Mouse (Mus musculus) MEL-GATA-1-ER (cell line): ENCODE results near the gene Egflam.

ENCODE experiments used
- DNase-seq: peaks from one replicate; pipeline ENCODE4 v3.0.0-alpha.2; 2012; ENCODE audit warnings: low read depth; ENCODE audit errors: extremely low read depth

The Egflam gene

DNA sequence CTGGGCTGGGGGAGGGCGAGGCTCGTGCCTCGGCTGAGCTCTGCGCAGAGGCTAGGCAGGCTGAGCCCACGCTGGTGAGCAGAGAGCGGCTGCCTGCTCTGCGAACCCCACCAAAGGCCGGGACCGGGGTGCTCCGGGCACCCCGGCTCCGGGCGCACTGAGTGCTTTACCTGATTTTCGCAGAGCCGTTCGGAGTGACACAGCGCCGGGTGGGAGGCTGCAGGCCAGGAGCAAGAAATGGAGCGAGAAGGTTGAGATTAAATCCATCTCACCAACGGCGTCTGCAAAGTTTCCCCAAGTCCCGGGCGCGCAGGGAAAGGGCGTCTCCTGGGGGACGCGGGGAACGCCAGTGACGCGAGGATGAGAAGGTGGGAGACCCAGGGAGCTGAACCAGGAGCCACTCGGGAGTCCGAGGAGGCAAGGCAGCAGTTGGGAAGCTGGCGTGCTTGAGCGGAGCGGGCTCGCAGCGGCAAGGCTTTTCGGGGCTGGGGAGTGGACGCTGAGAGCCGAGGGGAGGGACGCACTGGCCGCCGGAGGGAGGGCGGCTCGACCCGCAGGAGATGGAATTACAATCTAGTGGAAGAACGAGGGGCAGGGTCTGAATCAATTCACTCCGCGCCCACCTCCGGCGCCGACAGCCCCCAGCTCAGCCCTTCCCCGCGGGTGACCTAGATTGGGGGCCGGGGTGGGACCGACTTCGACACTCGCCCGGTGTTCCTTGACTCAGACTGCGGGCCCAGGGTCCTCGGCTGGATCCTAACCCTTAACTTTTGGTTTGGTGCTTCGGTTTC, at the start of gene Egflam:
TSS of gene Egflam (minus strand) at position 578 of the 791 bp plus-strand sequence.
- no peak for DNase-seq

DNA sequence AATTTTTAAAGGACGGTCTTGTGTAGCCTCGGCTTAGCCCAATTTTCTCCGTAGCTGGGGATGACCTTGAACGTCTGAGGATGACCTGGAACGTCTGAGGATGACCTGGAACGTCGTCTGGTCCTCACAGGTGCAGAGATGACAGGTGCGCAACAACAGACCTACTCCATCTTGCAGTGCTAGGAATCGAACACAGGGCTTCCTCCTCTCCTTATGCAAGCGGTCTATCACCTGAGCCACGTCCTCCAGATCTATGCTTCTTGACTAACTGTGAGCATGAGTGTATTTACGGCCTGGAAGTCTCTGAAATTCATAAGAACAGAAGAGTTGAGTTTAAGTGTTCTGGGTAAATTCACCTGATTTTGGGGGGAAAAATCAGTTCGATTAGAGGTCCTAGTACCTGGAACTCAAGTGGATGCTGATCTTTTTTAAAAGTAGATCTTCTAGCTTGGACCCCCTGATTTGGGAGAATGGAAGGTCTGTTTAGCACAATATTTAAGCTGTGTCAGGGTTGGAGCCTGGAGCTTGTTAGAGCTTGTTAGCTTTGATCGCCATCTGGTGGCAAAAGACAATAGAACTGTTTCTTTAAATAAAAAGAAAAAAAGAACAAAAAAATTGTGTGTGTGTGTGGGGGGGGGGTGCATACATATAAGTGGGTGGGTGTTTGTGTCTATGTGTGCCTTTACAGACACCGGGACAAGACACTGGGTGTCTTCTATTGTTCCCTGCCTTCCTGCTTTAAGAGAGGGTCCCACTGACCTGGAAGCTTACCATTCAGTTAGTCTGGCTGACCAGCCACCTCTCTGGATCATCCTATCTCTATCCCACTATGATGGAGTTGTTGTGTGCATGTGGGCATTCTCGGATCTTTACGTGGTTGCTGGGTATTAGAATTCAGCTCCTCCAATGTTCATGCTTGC, 45.5 kb upstream of the Egflam start:
- no peak for DNase-seq

DNA sequence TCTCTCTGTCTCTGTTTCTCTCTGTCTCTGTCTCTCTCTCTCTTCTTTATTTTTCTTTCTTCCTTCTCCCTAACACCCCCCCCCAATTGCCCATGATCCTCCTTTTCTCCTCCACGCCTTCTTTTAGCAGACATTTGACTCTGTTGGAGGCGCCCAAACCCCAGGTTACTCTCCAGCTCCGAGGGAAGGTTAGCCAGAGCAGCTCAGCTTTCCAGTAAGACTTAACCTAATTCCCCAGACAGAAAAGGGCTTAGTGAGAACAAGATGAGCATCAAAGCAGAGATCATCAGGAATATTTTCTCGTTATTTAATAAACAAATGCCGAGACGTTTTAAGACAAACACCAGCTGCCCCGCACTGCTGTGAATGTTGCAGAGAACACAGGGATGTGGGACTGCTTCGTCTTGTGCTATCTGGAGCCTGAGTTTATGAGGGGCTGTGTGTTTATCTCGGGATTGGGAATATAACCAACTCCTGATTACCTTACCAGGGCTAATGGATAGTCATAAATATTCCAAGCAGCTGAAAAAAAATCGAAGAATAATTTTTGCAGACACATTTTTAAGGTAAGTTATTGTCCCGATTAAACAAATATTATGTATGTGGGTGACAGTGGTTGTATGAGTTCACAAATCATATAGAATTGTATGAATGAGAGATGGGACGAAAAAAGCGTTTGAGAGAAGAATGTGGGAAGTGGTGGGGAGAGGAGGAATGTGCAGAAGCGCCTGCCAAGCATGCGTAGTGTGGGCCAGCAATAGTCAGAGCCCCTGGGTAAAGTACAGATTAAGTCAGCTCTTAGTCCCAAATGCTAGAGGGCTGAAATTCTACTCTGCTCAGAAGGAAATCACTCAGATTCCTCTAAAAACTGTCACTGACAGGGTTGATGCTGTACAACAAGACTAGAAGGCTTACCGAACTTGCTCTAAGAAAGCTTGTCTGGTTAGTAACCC, 44.2 kb upstream of the Egflam start:
- DNase-seq, result no peak

DNA sequence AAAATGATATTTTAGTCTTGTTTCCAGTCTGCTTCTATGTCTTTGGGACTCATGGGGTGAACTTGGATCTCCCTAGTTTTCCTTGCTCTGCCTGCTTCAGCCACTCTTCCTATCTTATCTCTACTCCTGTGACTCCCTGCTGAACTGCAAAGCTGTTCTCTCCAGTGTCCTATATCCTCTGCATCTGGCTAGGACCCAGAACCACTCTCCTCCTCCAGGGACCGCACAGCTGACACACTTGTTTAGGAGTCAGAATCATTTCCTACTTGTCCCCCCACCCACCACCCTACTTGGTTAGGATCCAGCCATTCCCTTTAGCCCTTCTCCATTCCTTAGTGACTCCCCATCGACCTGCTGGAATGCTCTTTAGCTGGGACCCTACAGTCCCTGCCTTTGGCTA, 26.1 kb upstream of the Egflam start:
- no peak for DNase-seq

DNA sequence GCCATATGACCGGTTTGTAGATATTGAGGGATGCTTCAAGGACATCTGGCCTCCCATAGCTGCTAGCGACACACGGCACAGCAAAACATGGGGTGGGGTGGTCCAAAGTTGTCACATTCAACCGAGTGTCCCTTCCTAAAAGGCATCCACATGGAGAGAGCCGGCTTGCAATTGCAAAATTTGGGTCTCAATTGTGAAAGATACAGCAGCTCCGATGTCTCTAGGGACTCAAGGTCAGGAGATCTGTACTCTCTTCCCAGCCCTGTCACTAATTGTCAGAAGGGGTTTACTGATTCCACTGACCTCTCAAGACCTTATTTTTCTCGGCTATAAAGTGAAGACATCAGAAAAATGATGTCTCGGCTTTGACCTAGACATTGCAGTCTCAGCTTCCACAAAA, 6.3 kb upstream of the Egflam start:
- DNase-seq, result no peak

DNA sequence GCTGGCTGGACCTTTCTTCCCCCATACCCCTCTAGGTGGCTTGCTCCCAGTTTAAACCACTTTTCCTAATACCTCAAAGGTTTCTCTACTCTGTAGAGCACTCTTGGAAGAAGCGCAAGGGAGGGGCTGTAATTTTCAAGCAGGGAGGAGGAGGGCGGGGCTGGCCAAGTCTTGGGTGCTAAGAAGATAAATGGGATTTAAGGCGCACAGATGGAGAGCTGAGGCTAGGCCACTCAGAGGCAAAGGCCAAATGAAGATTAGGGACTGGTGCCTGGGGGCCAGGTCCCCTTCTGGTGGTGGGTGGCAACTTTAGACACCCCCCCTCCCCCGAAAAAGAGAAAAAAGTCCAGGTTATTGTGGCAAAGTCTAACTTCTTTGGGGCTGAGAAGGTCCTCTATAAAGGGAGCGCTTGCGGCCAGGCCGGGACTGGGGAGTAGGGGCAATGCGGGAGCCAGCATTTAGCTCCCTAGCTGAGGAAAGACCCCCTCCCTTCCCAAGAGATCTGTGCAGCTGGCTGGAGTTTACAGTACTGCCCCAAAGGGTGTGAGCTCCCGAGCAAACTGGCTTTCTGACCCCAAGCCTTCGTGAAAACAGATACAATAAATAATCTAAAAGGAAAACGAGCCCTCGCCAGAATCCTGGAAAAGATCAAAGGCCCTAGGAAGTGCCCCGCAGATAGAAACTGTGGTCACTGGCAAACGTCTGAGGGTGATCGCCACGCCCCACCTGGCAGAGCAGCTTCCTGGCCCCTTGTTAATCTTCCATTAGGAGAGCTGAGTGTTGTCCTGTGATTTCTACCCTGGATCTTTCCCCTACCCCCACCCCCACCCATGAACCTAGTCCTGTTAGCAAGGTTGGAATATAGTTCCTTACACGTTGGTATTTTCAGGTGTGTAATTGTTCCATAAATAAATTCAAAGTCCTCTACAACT, 680 bp upstream of the Egflam start:
- DNase-seq, result no peak

DNA sequence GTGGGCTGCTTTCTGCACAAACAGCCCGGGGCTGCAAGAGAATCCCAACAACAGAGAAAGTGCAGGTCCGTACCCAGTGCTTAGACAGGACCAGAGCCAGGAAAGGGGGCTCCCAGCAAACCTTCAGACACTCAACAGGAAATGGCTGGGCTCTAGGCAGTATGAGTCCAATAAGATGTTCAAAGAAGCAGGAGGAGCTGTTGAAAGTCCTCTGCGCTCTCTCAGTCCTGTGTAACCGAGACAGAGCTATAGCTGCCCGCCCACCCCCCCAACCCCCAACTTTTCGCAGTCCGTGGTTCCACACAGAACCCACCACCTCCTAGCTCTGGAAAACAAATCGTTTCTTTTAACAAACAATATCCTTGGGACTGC, 763 bp downstream of the Egflam start:
- DNase-seq, result no peak

DNA sequence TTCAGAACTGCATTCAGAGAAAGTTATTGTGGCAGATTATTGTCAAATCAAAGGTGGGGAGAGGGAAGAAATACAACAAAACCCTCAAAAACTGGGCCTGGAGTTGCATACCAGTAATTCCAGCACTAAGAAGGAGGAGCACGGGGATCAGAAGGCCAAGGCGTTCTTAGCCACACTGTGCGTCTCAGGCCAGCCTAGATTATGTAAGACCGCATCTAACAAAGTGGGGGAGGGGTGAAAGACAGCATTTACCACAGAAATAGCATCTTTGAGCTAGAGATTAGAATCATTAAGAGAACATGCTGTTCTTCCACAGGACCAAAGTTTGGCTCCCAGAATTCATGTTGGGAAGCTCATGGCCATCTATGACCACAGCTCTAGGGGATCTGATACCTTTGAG, 14.8 kb downstream of the Egflam start:
- no peak for DNase-seq

DNA sequence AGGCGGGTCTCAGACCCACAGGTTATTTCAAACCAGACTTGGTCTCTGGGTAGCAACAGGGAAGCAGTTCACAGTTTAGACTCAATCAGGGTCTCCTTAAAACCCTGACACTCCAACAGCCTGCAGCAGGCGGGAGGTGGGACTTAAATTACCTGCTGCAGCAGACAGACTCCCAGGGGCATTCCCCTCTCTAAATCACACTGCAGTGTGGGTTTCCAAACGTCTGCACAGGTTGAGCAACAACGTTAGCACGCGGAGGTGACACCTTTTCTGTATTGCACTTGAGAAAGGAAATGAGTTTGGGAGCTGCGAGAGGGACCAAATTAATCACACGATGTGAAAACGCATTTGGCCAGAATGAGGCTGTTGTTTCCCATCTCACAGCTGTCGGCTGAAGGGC, 15.7 kb downstream of the Egflam start:
- no peak for DNase-seq

DNA sequence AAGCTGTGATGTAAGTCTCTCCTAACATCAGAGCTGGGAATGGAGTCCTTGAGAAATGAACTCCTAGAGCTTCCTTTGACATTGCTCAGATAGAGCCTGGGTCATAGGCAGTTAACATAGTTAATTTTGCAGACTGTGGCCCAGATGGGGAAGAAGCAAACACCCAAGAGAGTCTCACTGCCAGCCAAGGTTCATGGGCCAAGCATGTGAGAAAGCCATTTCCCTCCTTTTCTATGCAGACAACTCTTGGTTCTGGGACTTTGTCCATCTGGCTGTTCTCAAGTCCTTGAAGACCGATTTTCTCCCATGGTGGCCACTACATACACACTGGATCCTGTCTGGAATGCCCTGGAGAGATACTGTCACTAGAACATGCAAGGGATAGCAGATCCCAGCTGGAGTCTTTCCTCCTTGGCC, 45.6 kb downstream of the Egflam start:
- no peak for DNase-seq

DNA sequence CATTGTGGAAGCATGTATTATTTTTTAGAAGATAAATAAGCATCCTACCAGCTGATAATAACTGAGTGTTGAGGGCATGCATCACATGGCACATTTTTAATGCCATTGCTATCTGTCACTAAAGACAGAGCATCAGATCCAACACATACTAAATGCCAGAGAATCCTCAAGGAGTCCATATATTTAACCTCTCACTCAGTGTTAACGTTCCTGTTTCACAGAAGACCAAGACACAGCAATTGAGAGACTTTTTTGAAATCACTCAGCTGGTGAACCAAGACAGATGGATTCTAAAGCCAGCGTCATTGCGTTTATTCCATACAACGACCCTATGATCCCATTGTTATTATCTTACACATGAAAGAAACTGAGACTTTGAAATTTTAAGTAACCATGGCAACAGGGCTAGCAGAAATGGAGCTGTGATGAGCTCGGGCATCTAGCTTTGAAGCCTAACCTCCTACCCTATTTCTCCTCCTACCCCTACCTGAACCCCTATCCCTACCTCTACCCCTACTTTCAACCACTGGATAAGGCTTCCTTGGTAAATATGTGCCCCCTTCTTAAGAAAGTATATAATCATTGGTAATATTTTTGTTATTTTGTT, 57.4 kb downstream of the Egflam start:
- DNase-seq, result no peak

DNA sequence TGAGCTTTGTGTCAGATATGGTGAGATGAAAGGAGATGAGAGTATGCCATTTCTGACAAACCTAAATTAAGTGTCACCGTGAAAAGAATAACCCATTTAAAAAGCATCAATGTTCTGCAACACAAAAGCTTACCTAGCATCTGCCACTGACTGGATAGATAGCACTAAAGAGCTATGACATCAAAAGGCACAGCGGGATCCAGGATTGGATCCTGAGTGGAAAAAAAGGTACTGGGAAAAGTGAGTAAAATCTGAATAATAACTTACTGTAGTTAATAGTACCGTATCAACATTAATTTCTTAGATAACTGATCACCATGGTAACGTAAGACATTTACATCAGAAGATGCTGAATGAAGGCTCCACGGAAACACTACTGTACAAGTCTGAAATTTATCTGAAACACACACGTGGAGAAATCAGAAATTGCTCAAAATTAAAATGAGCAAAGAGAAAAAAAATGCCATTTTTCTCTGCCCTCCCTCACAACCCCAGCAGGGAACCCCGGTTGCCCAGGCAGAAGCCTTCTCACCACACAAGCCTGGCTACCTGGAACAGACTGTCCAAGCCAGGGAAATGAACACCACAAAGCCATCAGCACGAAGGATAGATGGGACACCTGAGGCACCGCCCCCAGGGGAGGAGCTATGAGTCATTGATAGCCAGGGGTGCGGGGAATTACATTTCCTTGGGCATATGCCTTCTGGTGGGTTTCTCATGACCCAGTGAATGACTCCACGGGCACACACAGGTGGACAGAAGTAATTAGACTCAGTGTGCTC, 63.5 kb downstream of the Egflam start:
- DNase-seq, result no peak

DNA sequence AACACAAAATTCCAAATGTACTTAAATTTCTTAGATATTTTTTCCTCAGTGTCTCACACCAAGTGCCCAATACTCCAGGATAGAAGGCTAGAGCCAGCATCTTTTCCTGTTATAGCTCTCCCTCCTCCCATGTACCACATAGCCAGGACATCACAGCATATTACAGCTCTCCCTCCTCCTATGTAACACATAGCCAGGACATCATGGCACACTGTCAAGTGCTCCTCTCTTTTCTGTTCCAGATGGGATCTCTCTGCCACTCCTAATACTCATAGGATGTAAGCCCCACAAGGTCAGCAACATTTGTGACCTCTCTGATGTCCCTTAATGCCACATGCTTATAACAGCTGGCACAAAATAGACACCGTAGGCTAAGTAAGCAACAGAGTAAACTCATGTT, 65.3 kb downstream of the Egflam start:
- no peak for DNase-seq

DNA sequence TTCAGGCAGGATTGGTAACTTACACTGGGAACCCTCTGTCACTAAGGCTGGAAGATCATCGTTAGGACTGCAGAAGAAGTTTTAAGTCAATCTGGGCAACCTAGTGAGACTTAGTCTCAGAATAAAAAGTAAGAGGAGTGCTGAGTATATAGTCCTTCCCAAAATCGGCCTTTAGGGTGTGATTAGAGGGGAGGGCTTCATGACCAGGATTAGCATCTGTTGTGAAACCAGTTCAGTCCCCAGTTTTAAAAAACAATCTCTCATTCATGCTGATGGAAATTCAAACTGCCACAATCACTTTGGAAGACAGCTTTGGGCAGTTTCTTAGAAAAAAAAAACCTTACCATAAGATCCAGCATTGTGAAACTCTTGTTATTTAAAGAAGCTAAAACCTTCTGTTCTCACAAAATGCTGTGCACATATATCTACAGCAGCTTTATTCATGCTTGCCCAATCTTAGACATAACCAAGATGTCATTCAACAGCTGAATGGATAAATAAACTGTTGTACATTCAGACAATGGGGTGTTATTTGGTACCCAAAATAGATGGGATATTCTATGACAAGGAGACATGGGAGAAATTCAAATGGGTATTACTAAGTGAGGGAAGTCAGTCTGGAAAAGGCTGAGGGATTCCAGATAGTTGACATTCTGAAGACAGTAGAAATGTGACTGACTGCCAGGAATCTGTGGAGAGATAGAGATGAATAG, 75.4 kb downstream of the Egflam start:
- no peak for DNase-seq

DNA sequence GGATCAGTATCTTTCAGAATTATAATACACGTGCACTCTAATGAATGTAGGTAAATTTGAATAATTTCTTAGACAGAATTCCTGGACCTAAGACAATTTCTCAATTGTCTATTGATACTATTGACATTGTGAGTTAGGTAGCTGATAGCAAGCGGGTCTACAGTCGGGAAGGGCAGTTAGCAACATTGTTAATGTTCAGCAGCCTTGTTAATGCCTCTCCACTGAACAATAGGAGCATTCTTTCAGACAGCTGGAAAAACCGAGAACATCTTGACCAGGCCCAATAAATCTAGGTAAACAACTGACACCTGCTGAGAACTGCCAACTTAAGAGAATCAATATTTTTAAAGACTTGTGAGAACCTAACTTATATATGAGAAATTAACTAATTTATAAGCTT, 77.3 kb downstream of the Egflam start:
- DNase-seq, result no peak

DNA sequence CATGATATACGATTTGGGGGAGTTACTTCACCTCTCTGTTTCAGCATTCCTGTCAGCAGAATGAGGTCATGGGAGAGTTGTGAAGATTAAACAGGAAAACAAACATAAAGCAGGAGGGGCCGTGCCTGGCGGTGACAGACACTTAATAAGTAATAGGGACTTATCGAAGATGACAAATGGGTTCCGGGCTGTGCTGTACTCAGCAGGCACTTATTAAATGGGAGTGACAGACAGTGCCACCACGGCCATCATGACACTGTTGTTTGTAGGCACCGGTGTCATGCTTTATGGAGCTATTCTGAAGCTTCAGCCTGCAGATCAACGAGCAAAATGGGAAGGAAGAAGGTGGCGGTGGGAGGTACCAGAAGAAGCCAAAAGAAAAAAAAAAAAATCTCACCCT, 82.7 kb downstream of the Egflam start:
- no peak for DNase-seq

DNA sequence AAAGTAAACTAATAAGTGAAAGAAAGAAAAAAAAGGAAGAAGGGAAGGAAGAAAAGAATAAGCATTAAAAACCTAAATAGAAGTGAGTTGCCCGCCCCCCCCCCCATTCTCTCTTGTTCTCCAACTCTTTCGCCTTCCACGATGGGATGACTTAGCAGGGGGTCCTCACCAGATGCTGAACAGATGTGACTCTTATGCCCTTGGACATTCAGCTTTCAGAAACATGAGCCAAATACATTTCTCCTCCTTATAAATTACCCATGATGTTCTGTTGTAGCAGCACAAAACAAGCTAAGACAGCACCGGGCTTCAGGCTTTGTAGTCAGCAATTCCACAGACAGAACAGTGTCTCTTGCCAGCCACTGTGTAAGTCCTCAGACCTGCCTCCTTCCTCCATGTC, 89.5 kb downstream of the Egflam start:
- no peak for DNase-seq

DNA sequence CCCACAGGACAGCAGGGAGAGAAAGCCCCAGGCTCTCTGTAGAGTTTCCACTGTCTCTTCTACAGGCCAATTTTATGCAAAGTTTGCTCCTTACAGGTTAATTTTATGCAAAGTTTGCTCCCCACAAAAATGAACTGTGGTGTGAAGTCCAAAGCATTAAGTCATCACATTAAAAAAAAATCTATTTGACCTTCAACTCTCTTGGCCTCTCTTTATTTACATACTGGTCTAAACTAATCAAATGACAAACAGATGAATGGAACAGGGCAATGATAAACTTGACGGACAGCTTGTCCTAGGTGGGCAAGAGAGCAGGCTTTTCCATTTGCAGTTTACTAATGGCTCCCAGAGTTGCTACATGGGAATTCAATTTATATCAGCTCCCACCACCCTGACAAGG, 98.3 kb downstream of the Egflam start:
- no peak for DNase-seq

DNA sequence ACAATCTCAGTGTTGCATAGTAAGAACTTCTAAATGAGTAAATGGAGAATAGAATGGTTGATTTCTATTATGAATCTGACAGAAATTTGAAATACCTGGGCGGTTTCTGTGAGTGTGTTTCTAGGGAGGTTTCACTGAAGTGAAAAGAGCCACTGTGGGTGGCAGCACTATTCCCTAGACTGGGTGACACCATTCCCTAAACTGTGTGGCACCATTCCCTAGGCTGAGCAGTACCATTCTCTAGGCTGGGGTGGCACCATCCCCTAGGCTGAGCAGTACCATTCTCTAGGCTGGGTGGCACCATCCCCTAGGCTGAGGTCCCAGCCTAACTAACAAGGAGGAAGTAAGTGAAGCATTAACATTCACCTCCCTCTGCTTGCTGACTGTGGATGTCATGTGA, 103.0 kb downstream of the Egflam start:
- no peak for DNase-seq
